Comparison of ENCODE assay signal across 10 mouse cellular contexts in genomic region chr16:30155486-30156246, GRCm38 (mm10).
DNase-seq lines count a peak whose midpoint lies in the region; ATAC-seq lines count a peak whose summit lies in the region.
"Had no signal": no experiment of that assay in that cellular context is flagged by ENCODE, and none has a peak within 500 bp of the region (broad histone marks: within the 10 kb centered on the region; RNA-seq: fewer than 3 reads in every experiment).

No protein-coding gene starts in this region.

- no peaks in the 10 kb centered on the region for H3K9me3 ChIP-seq in kidney, embryonic 15.5 days (replicated peaks)
- no peaks in the 10 kb centered on the region for H3K9me3 ChIP-seq in embryonic facial prominence, embryonic 15.5 days (replicated peaks)
- no peaks in the 10 kb centered on the region for H3K9me3 ChIP-seq in limb, embryonic 10.5 days (replicated peaks)
- no peaks in the 10 kb centered on the region for H3K9me3 ChIP-seq in neural tube, embryonic 15.5 days (replicated peaks)

- WGBS in kidney, embryonic 15.5 days: 20% methylated on average over 6 of the region's 6 CpGs
- 7% methylated on average over 6 of the region's 6 CpGs for WGBS in embryonic facial prominence, embryonic 15.5 days
- 7% methylated on average over 6 of the region's 6 CpGs for WGBS in limb, embryonic 10.5 days
- 19% methylated on average over 6 of the region's 6 CpGs for WGBS in neural tube, embryonic 15.5 days

- H3K27me3 ChIP-seq in kidney, embryonic 15.5 days: no peaks in the 10 kb centered on the region
- H3K27me3 ChIP-seq in embryonic facial prominence, embryonic 15.5 days: no peaks in the 10 kb centered on the region
- peaks cover 7% of the 10 kb centered on the region for H3K27me3 ChIP-seq in limb, embryonic 10.5 days (ENCODE audit: low read depth, poor library complexity, severe bottlenecking)
- H3K27me3 ChIP-seq in neural tube, embryonic 15.5 days (replicated peaks): no peaks in the 10 kb centered on the region

- no peak overlapping the region for H3K9ac ChIP-seq in kidney, embryonic 15.5 days
- H3K9ac ChIP-seq in embryonic facial prominence, embryonic 15.5 days: no peak overlapping the region
- H3K9ac ChIP-seq in neural tube, embryonic 15.5 days (replicated peaks): no peak overlapping the region

- DNase-seq in kidney, postnatal 25 days: no peak
- DNase-seq in limb, embryonic 10.5 days (ENCODE audit: low spot score): peak; percentile 79
- DNase-seq in cerebellum, adult 9-10 months: no peak
- no peak for DNase-seq in gastrocnemius, postnatal 10 days
- DNase-seq: kidney, adult 18-20 months had no signal

- no peak overlapping the region for H3K4me2 ChIP-seq in kidney, embryonic 15.5 days
- 0 out of 2 replicates have a peak overlapping the region, but pooled peaks have one; percentile 4 for H3K4me2 ChIP-seq in embryonic facial prominence, embryonic 15.5 days (replicated peaks)
- H3K4me2 ChIP-seq in neural tube, embryonic 15.5 days: no peak overlapping the region

- H3K36me3 ChIP-seq in kidney, embryonic 15.5 days: no peaks in the 10 kb centered on the region
- H3K36me3 ChIP-seq in embryonic facial prominence, embryonic 15.5 days: no peaks in the 10 kb centered on the region
- H3K36me3 ChIP-seq in limb, embryonic 10.5 days: no peaks in the 10 kb centered on the region
- H3K36me3 ChIP-seq in neural tube, embryonic 15.5 days: no peaks in the 10 kb centered on the region

- H3K4me1 ChIP-seq in kidney, embryonic 15.5 days: peaks cover 28% of the 10 kb centered on the region
- peaks cover 26% of the 10 kb centered on the region for H3K4me1 ChIP-seq in embryonic facial prominence, embryonic 15.5 days
- peaks cover 41% of the 10 kb centered on the region for H3K4me1 ChIP-seq in limb, embryonic 10.5 days
- H3K4me1 ChIP-seq in neural tube, embryonic 15.5 days: peaks cover 16% of the 10 kb centered on the region

- no peak overlapping the region for H3K4me3 ChIP-seq in kidney, embryonic 15.5 days (replicated peaks)
- no peak overlapping the region for H3K4me3 ChIP-seq in embryonic facial prominence, embryonic 15.5 days (replicated peaks)
- H3K4me3 ChIP-seq in limb, embryonic 10.5 days: peak overlapping the region; percentile 7; the same call in 1 of the 2 replicates
- no peak overlapping the region for H3K4me3 ChIP-seq in neural tube, embryonic 15.5 days (replicated peaks)
- H3K4me3 ChIP-seq: erythroblast, embryonic 14.5 days had no signal

- ATAC-seq in kidney, embryonic 15.5 days (replicated peaks; ENCODE audit: low FRiP score): no peak
- ATAC-seq in embryonic facial prominence, embryonic 15.5 days (ENCODE audit: insufficient number of reproducible peaks, low FRiP score, low TSS enrichment, low read depth): peak; percentile 49; the same call in 1 of the 2 replicates
- peak; percentile 82 for ATAC-seq in neural tube, embryonic 15.5 days (ENCODE audit: low FRiP score)
- no peak for ATAC-seq in granulocyte monocyte progenitor cell, adult 5-6 weeks (replicated peaks; ENCODE audit: poor library complexity, severe bottlenecking)

- peak overlapping the region; percentile 64 for H3K27ac ChIP-seq in kidney, embryonic 15.5 days
- H3K27ac ChIP-seq in embryonic facial prominence, embryonic 15.5 days (replicated peaks): peak overlapping the region; percentile 74
- H3K27ac ChIP-seq in limb, embryonic 10.5 days: peak overlapping the region; percentile 78
- peak overlapping the region; percentile 58 for H3K27ac ChIP-seq in neural tube, embryonic 15.5 days (replicated peaks)

Comparison
In these comparisons a context has a peak if more than half of its experiments do, and no peak if none do; other contexts are left out.
1. ATAC-seq: peak in embryonic facial prominence, embryonic 15.5 days (single experiment) and neural tube, embryonic 15.5 days (single experiment); none in kidney, embryonic 15.5 days (single experiment) and granulocyte monocyte progenitor cell, adult 5-6 weeks (single experiment).
2. Peak in every context shown above with its lines, with median percentiles within 50 percentile points of each other: H3K27ac ChIP-seq.